Comparison of ENCODE assay signal across 18 mouse cellular contexts in genomic region chr8:72532103-72532502, GRCm38 (mm10).
"Had no signal": no experiment of that assay in that cellular context is flagged by ENCODE, and none has a peak within 500 bp of the region (broad histone marks: within the 10 kb centered on the region; RNA-seq: fewer than 3 reads in every experiment).

No protein-coding gene starts in this region.

- ATAC-seq: midbrain, embryonic 13.5 days; midbrain, embryonic 15.5 days had no signal

- H3K9me3 ChIP-seq: megakaryocyte, embryonic 14.5 days; midbrain, embryonic 13.5 days; midbrain, embryonic 15.5 days; neural tube, embryonic 12.5 days had no signal

- H3K4me3 ChIP-seq: megakaryocyte, embryonic 14.5 days; midbrain, embryonic 13.5 days; midbrain, embryonic 15.5 days; neural tube, embryonic 12.5 days had no signal

- H3K9ac ChIP-seq: liver, embryonic 14.5 days; lung, embryonic 14.5 days; midbrain, embryonic 13.5 days; midbrain, embryonic 15.5 days; neural tube, embryonic 12.5 days had no signal

- H3K4me2 ChIP-seq: lung, embryonic 14.5 days; midbrain, embryonic 11.5 days; midbrain, embryonic 13.5 days; midbrain, embryonic 15.5 days; neural tube, embryonic 12.5 days had no signal

- H3K27ac ChIP-seq: liver, embryonic 14.5 days; macrophage; midbrain, embryonic 13.5 days; midbrain, embryonic 15.5 days; neural tube, embryonic 12.5 days had no signal

- H3K36me3 ChIP-seq: midbrain, embryonic 15.5 days; neural tube, embryonic 12.5 days had no signal

- H3K4me1 ChIP-seq: midbrain, embryonic 13.5 days; midbrain, embryonic 15.5 days; neural tube, embryonic 12.5 days had no signal

- DNase-seq: lung, adult 18-20 months; lung, embryonic 14.5 days; lung, postnatal 14 days; lung, postnatal 36 days; retina, postnatal 1 day; right cerebral cortex, postnatal 25 days; right cerebral cortex, postnatal 4 days; spleen, adult 18-20 months; thymus, adult 2 months; thymus, postnatal 25 days; thymus, postnatal 4 days had no signal

- H3K27me3 ChIP-seq: megakaryocyte, embryonic 14.5 days; midbrain, embryonic 13.5 days; midbrain, embryonic 15.5 days; neural tube, embryonic 12.5 days had no signal
